Mouse (Mus musculus) ZHBTc4 (cell line): ENCODE measurements around the gene Wdr90.

Experiments
- DNase-seq: peaks from one replicate; pipeline ENCODE4 v3.0.0-alpha.2; 2011; ENCODE audit warnings: low read depth, low spot score

Wdr90 gene

DNA sequence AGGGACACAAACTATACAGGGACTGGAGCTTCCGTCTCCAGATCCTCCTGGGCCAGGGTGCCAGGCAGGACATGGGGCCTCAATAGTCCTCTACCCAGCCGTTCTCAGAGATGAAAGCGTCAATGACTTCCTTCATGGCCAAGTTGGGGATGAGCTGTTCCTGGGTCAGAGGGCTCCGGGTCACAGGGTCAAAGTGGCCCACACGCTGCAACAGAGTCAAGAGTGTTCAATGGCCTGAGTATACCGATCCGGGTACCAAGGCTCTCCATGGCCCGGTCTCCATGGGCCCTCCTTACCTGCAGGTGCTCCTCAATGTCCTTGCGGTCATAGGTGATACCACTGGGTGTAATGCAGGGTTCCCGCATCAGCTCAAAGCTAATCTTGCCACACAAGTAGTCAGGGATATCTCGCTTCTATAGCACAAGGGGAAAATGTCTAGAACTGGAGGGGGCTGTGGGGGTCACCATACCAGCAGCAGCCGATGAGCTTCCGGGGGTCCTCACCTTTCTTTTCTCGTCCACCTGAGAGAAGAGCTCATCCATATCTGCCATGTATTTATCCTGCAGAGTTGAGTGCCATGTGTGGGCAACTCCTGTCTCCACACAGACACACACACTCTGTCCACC, 30.4 kb downstream of the Wdr90 start:
- no peak for DNase-seq

DNA sequence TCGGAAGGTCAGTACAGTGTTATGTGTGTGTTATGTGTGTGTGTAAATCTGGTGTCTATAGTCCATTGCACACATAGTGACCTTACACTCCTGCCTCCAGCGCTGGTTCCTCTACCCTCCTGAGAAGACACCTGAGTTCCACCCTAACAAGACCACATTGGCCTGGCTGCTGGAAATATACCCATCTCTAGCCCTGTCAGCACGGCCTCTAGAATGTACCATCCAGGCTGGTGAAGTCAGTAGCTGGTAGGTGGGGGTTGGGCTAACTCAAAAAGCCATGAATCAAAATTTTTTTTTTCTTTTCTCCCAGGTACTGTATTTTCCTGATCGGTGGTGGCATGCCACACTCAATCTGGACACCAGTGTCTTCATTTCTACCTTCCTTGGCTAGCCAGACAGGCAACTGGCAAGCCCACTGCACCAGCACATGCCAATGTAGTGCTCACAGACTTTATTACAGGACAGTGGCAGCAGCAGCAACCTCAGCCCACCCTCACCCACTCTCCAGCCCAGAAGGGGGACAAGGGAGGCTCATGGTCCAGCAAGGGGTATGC, 31.0 kb downstream of the Wdr90 start:
- no peak for DNase-seq

DNA sequence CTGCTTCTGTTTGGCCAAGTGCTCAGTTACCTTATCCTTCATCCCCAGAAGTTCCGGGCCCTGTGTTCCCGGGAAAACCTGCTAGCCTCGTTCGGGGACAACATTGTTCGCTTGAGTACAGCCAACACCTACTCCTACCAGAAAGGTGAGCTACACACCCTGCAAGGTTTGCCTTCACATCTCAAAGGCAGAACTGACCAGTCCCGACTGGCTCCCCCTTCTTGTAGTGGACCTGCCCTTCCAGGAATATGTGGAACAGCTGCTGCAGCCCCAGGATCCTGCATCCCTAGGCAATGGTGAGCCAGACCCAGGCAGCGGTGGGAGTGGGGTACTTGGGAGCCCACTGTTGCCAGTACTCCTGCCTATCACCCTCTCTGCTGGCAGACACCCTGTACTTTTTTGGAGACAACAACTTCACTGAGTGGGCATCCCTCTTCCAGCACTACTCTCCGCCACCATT, 31.7 kb downstream of the Wdr90 start:
- no peak for DNase-seq

DNA sequence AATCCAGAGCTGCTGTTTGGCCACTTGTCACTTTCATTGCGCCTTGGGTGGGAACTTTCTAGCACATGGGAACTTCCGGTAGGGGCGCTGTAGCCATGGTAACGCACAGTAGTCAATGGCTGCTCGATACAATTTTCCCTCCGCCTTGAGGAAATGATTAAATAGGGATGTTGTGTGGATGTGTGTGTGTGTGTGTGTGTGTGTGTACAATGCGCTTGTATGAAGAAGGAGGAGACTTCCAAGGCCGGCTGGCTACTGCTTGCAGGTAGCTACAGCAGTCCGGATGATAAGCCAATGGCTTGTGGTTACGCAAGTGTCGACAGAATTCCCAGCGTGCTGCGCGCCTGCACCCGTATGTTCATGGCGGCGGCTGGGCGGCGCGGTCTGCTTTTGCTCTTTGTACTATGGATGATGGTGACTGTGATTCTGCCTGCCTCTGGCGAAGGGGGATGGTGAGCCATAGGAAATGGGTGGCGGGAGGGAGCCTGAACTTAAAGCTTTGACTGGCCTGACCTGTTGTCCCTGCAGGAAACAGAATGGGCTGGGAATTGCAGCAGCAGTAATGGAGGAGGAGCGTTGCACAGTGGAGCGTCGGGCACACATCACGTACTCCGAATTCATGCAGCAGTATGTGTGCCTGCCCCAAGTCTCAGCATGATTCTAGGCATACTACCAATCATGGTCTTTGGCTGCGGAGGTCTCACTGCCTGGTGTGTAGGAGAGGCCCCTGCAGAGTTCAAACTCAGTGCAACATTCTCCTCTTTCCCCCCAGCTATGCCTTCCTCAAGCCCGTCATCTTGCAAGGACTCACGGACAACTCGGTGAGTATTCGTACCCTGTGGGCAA, 32.4 kb downstream of the Wdr90 start, which contains the start of gene Jmjd8:
TSS of gene Jmjd8 (plus strand) at position 156 of the 846 bp plus-strand sequence.
- DNase-seq = peak; percentile 86

DNA sequence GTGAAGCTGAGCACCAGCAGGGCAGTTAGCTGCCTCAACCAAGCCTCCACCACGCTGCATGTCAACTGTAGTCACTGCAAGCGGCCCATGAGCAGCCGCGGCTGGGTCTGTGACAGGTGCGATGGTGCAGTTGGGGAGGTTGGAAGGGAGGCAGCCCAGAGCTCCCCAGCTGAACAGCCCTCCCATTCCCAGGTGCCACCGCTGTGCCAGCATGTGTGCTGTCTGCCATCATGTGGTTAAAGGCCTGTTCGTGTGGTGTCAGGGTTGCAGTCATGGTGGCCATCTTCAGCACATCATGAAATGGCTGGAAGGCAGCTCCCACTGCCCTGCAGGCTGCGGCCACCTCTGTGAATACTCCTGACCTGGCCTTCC, 33.1 kb downstream of the Wdr90 start:
- DNase-seq = no peak

DNA sequence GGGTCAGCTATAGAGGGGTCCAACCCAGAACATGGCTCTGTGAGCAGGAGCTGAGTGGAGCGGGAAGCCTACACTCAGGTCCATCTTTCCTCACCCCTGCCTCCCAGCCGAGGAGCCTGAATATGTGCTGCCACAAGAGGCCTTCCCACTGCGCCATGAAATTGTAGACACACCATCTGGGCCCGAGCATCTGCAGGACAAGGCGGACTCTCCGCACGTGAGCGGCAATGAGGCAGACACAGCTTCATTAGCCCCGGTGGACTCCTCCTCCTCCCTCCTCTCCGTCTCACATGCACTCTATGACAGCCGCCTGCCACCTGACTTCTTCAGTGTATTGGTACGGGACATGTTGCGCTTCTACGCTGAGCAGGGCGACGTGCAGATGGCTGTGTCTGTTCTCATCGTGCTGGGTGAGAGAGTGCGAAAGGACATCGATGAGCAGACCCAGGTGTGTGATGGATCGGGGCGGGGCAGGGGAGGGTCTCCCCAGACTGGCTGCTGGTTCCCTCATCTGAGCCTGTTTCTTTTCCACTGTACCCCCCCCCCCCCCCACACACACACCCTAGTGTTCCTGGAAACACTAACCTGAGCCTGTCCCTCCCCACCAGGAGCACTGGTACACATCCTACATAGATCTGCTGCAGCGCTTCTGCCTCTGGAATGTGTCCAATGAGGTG, 33.6 kb downstream of the Wdr90 start:
- DNase-seq = peak; percentile 38

DNA sequence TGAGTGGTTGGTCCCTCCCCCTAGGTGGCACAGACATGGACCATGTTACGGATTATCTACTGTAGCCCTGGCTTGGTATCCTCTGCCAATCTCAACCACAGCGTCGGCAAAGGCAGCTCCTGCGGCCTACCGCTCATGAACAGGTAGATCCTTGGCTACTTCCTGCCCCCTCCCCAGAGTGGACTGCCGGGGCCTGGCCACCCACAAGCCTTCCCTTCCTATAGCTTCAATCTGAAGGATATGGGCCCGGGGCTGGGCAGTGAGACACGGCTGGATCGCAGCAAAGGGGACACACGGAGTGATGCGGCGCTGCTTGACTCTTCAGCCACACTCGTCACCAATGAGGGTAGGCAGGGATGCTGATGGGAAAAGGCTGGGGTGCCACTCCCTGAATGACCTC, 34.3 kb downstream of the Wdr90 start:
- DNase-seq = no peak

DNA sequence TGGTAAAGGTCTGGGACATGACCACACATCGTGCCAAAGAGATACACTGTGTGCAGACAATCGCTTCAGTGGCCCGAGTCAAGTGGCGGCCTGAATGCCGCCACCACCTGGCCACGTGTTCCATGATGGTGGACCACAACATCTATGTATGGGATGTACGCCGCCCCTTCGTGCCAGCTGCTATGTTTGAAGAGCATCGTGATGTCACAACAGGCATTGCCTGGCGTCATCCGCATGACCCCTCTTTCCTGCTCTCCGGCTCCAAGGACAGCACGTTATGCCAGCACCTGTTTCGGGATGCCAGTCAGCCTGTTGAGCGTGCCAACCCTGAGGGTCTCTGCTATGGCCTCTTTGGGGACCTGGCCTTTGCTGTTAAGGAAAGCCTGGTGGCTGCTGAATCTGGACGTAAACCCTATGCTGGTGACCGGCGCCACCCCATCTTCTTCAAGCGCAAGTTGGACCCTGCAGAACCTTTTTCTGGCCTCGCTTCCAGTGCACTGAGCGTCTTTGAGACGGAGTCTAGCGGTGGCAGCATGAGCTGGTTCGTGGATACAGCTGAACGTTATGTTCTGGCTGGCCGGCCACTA, 35.2 kb downstream of the Wdr90 start:
- no peak for DNase-seq

GRCm38 (mm10) chr17:25825311-25825710, 36.0 kb downstream of the Wdr90 start:
- no peak for DNase-seq

DNA sequence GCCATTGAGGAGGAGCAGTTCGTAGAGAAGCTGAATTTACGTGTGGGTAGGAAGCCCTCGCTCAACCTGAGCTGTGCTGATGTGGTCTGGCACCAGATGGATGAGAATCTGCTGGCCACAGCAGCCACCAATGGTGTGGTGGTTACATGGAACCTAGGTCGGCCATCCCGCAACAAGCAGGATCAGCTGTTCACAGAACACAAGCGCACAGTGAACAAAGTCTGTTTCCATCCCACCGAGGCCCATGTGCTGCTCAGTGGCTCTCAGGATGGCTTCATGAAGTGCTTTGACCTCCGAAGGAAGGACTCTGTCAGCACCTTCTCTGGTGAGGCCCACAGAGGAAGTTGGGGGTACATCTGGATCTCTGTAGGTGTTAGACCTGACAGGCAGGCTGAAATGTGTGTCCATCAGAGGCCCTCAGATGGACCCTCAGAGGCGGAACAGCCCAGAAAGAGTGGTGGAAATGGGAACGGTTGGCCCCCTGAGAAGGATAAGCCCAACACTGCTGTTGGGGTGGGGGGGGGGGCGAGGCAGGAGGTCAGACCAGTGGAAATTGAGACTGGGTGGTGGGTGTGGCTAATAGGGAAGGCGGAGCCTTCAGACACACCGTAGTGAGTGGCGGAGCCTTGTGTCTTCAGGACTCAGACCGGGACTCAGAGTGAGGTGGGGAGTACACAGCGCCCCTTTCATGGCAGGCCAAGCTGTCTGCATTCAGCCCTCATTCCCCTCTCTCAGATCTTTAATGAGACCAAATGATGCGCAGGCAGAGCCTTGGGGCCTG, 36.7 kb downstream of the Wdr90 start:
- peak; percentile 54 for DNase-seq

GRCm38 (mm10) chr17:25823452-25823851, 37.8 kb downstream of the Wdr90 start, which contains the start of gene Wdr24:
Gene Wdr24 (plus strand): TSS chr17:25823627.
- peak; percentile 94 for DNase-seq

DNA sequence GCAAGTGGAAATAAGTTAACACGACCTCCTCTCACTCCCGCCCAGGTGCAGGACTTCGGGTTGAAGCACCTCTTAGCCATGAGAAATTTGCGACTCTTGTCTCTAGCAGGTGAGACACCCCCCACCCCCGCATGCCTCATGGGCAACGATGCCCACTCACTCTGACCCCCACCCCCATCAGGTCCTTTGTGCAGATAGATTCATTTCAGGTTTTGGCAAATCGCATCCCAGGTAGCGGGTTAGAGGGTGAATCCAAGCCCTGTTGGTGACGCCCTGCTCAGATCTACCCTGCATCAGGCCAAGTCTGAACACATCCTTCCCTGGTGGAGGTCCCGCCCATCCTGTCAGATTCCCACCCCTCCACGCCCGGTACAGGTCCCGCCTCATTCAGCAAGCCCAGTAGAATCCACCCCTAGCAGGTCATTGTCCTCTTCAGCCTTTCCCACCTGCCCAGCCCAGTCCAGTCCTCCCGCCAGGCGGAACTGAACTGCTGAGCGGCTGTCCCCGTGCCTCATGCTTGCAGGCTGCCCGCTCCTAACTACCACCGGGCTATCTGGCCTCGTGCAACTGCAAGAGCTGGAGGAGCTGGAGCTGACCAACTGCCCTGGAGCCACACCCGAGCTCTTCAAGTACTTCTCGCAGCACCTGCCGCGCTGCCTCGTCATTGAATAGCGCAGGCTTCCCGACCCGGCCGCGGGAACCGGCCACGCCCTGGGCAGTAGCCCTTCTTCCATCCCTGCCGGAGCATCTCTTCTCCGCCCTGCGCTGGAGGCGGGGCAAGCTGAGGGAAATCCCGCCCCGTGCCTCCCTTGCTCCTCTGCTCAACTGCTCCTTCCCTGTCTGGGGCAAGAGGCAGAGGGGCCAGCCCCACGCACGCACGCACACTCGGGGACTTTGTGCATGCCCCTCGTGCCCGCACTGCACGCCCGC, 42.2 kb downstream of the Wdr90 start:
- DNase-seq = peak; percentile 86

DNA sequence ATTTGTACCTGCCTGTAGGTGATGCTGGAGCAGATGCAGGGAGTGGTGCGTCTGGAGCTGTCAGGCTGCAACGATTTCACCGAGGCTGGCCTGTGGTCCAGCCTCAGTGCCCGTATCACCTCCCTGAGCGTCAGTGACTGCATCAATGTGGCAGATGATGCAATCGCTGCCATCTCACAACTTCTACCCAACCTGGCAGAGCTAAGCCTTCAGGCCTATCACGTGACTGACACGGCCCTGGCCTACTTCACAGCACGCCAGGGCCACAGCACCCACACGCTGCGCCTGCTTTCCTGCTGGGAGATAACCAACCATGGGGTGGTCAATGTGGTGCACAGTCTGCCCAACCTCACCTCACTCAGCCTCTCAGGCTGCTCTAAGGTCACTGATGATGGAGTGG, 43.6 kb downstream of the Wdr90 start:
- DNase-seq = no peak

GRCm38 (mm10) chr17:25813471-25813870, 47.8 kb downstream of the Wdr90 start:
- DNase-seq = peak; percentile 96

GRCm38 (mm10) chr17:25810890-25811289, 50.4 kb downstream of the Wdr90 start:
- no peak for DNase-seq

DNA sequence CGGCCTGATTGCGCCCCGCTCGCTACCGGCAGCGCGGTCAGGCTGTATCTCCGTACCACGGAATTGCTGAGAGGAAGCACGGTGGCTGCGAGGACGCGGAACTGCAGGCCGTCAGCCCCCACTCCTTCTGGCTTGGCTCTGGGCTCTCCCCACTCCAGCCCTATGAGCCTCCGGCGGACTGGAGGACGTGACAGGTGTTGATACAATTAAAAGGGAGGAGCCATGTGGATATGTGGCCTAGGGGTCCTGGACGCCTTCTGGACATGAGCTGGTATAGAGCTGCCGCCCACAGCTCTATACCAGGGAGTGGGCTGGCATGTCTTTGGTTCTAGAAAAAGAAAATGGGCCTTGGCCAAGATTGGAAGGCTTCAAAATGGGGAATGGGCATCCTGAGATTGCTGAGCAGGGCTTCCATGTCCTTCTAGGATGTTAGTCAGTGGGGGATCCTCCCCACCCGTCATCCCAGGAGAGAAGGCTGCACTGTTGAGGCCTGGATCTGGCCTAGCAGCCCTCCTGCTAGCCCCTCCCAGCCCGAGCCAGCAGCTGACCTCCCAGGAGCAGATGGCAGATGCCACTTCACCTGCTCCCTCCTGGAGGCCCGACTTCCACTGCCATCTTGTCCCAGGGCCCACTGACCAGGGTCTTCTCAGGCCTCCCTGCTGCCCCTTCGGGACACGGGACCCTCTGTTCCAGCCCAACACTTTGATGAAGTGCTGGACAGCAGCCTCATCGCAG, 51.5 kb downstream of the Wdr90 start:
- no peak for DNase-seq

- peak; percentile 96 for DNase-seq
Observed at GRCm38 (mm10) chr17:25808789-25809605, 52.3 kb downstream of the Wdr90 start, which contains the start of gene Fbxl16. Gene Fbxl16 (plus strand): TSS chr17:25809085.

- DNase-seq = no peak
Observed at GRCm38 (mm10) chr17:25808028-25808427, 53.3 kb downstream of the Wdr90 start.
